Mouse (Mus musculus) heart, postnatal 0 days (tissue): ENCODE data around the gene Fbxo27.

Source experiments
- CTCF ChIP-seq: IDR thresholded peaks from 2 replicates; pipeline ENCODE4 v1.5.1; 2016; ENCODE audit warnings: antibody characterized with exemption, control low read depth, low read depth
- EP300 ChIP-seq: IDR thresholded peaks from 2 replicates; pipeline ENCODE4 v1.6.1; 2016; ENCODE audit warnings: antibody characterized with exemption, low read depth

DNA sequence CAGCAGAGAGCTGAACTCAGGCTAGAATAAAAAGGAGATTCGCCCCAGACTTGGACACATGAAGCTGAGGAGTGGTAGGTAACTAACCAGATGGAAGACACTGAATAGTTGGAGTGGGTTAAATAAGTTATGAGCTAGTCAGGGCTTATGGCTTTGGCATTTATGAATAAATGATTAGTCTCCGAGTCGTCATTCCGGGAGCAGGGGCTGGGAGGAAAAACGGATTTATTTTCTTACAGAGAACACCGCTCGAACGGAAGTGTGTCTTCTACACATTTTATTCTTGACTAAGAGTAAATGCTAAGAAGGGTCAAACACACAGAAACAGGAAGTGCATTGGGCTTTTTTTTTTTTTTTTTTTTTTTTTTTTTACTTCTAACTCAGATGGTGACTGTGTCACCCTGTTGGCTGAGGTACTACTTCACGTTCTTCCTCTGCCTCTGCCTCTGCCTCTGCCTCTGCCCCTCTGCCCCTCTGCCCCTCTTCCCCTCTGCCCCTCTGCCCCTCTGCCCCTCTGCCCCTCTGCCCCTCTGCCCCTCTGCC lies 10.0 kb downstream of the Fbxo27 start:
- TF ChIP-seq CTCF (no peak), EP300 (no peak)
